Mouse (Mus musculus): ENCODE results near the gene Dhrs3. TPM values are rescaled to one million over a fixed set of nuclear protein-coding genes. Genes with fewer than 3 reads are reported as not detected.
A peak's percentile ranks its signal among the peaks of the same experiment; 100 is the strongest.

Dhrs3 gene
- polyA plus RNA-seq, 1 experiment from 2014 or later = 75.7 TPM

DNA sequence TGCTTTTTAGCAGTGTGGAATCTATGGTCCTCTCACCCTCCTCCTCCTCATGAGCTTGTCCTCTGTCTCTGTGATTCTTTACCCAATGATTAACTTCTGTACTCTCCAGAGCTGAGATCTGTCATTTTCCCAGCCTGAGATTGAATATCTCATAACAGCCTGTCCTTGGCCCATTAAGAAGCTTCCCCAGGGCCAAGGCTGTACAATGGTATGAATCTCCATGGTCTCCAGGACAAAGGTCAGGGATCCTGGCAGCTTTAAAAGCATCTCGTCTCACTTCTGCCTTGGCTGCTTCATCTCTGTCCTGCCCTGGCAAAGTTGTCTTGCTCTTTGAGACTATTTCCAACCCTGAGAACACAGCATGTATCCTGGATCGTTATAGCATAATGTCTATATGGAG, 65.1 kb downstream of the Dhrs3 start:
- H3K9ac ChIP-seq = no peak overlapping the region
- no peak overlapping the region for H3K4me3 ChIP-seq (replicated peaks)
- no peak overlapping the region for H3K4me2 ChIP-seq (replicated peaks)
- no peaks in the 10 kb centered on the region for H3K36me3 ChIP-seq
- no peak overlapping the region for H3K27ac ChIP-seq (replicated peaks)
- H3K27me3 ChIP-seq = no peaks in the 10 kb centered on the region
- H3K4me1 ChIP-seq = peaks cover 3% of the 10 kb centered on the region; the same call in 1 of the 2 replicates
- no peak for ATAC-seq (ENCODE audit: insufficient number of reproducible peaks, low FRiP score, low TSS enrichment, low read depth)
- WGBS = 76% methylated on average over 2 of the region's 2 CpGs
- no peaks in the 10 kb centered on the region for H3K9me3 ChIP-seq (replicated peaks)

DNA sequence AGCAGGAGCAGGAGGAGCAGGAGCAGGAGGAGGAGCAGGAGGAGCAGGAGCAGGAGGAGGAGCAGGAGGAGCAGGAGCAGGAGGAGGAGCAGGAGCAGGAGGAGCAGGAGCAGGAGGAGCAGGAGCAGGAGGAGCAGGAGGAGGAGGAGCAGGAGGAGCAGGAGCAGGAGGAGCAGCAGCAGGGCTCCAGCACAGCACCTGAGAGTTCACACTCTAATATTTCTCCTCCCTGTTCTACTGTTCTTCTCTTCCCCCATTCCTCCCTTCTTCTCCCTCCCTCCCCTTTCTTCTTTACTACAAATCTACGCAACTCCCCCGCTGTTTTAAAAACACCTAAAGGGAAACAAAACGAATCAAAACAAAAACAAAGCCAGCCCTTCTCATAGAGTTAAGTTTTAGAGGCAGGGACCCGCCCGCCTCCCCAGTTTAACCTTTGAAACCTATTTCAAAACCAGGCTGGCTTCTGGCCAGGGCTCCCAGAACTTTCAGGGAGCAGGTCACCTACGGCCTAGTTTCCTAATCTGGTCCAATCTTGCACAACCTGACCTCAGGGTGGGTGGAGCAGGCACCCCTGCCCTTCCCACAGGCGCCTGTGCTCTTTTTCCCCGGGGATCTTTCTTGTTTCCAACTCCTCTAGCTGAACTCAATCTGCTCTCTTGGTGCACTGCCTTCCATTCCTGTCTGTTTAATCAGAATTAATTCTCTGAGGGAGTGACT, 67.7 kb downstream of the Dhrs3 start:
- Histone ChIP-seq H3K4me2 (replicated peaks) (no peak overlapping the region), H3K9me3 (replicated peaks) (no peaks in the 10 kb centered on the region), H3K27me3 (no peaks in the 10 kb centered on the region), H3K27ac (replicated peaks) (no peak overlapping the region), H3K36me3 (no peaks in the 10 kb centered on the region), H3K4me3 (replicated peaks) (no peak overlapping the region), H3K4me1 (peaks cover 3% of the 10 kb centered on the region; the same call in 1 of the 2 replicates), H3K9ac (no peak overlapping the region)
- ATAC-seq (ENCODE audit: insufficient number of reproducible peaks, low FRiP score, low TSS enrichment, low read depth) = no peak
- 55% methylated on average over 8 of the region's 8 CpGs for WGBS

DNA sequence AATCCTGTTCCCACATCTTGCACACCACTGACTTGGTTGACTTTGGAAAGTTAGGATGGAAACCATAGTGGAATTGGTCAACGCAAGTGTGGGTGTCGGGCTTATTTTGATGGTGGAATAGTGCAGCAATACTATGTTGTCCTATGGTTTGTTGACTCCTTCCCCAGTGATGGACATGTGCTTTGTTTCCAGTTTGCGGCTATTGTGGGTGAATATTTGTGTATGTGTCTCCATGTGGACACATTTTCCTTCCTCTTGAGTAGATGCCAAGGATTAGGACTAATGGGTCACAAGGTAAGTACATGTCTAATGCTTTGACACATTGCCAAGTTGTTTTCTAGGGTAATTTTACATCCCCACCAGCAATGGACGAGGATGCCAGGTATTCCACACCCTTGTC, 68.6 kb downstream of the Dhrs3 start:
- WGBS = 88% methylated on average over 4 of the region's 4 CpGs
- ATAC-seq (ENCODE audit: insufficient number of reproducible peaks, low FRiP score, low TSS enrichment, low read depth) = no peak
- Histone ChIP-seq H3K9ac (no peak overlapping the region), H3K36me3 (no peaks in the 10 kb centered on the region), H3K27ac (replicated peaks) (no peak overlapping the region), H3K4me2 (replicated peaks) (no peak overlapping the region), H3K9me3 (replicated peaks) (no peaks in the 10 kb centered on the region), H3K4me1 (peaks cover 3% of the 10 kb centered on the region; the same call in 1 of the 2 replicates), H3K4me3 (replicated peaks) (no peak overlapping the region), H3K27me3 (no peaks in the 10 kb centered on the region)

DNA sequence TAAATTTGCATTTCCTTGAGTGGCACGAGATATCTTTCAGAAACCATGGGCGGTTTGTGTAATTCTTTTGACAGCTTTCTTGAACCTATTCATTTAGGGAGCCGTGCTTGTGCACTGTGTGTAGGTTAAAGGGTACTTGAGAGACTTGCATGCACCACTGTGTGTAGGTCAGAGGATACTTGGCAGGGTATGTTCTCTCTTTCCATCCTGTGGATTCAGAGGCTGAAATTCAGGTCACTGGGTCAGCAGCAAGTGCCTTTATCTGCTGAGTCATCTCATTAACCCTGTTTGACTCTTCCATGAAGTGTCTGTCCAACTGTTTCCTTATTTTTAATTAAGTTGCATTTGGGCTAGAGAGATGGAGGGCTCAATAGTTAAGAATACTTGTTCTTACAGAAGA, 69.1 kb downstream of the Dhrs3 start:
- ATAC-seq (ENCODE audit: insufficient number of reproducible peaks, low FRiP score, low TSS enrichment, low read depth) = no peak
- peaks cover 3% of the 10 kb centered on the region; the same call in 1 of the 2 replicates for H3K4me1 ChIP-seq
- no peaks in the 10 kb centered on the region for H3K9me3 ChIP-seq (replicated peaks)
- H3K27ac ChIP-seq (replicated peaks) = no peak overlapping the region
- no peaks in the 10 kb centered on the region for H3K36me3 ChIP-seq
- no peak overlapping the region for H3K9ac ChIP-seq
- no peaks in the 10 kb centered on the region for H3K27me3 ChIP-seq
- 75% methylated on average over 3 of the region's 3 CpGs for WGBS
- no peak overlapping the region for H3K4me3 ChIP-seq (replicated peaks)
- H3K4me2 ChIP-seq (replicated peaks) = no peak overlapping the region

DNA sequence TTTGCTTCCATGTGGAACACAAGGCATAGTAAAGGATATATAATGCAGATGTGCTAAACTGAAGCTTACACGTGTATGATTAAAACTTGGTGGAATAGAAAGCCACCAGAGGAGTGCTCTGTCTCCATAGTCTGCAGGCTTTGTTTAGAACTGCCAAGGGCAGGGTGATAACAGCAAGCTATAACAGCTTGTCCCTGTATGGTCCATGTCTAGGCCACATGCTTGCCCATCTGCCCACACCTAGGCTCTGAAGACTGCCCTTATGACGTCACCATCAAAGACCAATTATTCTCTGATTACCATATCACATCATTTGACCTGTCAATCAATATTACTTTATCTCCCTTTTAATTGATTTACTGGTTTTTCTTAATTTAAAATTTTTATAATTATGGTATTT, 72.6 kb downstream of the Dhrs3 start:
- H3K4me2 ChIP-seq (replicated peaks) = no peak overlapping the region
- H3K4me1 ChIP-seq = peaks cover 3% of the 10 kb centered on the region; the same call in 1 of the 2 replicates
- H3K36me3 ChIP-seq = no peaks in the 10 kb centered on the region
- no peak overlapping the region for H3K4me3 ChIP-seq (replicated peaks)
- 66% methylated on average over 2 of the region's 2 CpGs for WGBS
- no peak overlapping the region for H3K27ac ChIP-seq (replicated peaks)
- no peak for ATAC-seq (ENCODE audit: insufficient number of reproducible peaks, low FRiP score, low TSS enrichment, low read depth)
- no peaks in the 10 kb centered on the region for H3K9me3 ChIP-seq (replicated peaks)
- H3K9ac ChIP-seq = no peak overlapping the region
- H3K27me3 ChIP-seq = no peaks in the 10 kb centered on the region

DNA sequence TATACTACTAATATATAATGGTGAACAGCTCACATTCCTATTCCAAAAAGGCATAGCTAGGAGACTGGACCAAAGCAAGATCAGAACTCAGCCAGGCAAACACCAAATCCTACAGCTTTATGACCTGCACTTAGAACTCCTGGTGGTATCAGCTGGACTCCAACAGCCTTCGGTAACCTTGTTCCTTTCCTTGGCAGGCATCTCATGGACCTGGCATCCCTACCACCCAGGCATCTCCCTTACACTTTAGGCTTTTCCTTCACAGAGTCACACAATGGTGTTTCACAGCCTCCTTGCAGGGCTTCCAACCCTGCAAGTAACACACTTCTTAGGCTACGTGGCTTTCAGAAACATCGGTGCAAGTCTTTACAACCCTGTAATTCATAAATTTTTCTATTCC, 75.7 kb downstream of the Dhrs3 start:
- no peaks in the 10 kb centered on the region for H3K27me3 ChIP-seq
- H3K4me2 ChIP-seq (replicated peaks) = no peak overlapping the region
- H3K9me3 ChIP-seq (replicated peaks) = no peaks in the 10 kb centered on the region
- no peak overlapping the region for H3K4me3 ChIP-seq (replicated peaks)
- ATAC-seq (ENCODE audit: insufficient number of reproducible peaks, low FRiP score, low TSS enrichment, low read depth) = no peak
- WGBS = 88% methylated on average over 3 of the region's 3 CpGs
- peaks cover 9% of the 10 kb centered on the region for H3K4me1 ChIP-seq
- no peak overlapping the region for H3K9ac ChIP-seq
- H3K36me3 ChIP-seq = no peaks in the 10 kb centered on the region
- H3K27ac ChIP-seq (replicated peaks) = no peak overlapping the region

DNA sequence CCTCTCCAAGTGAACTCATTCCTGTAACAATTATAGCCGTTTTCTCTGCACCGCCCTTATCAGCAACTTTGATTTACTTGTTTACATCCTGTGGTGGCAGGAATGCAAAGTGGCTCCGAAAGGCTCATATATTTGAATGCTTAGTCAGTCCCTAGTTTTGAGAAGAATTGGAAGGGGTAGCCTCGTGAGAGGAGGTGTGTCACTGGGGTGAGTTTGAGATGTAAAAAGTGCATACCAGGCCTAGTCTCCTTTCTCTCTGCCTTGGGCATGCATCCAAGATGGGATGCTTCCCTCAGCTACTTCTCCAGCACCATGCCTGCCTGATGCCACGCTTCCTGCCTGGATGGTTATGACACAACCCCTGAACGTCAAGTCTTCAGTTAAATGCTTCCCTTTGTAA, 76.4 kb downstream of the Dhrs3 start:
- ATAC-seq (ENCODE audit: insufficient number of reproducible peaks, low FRiP score, low TSS enrichment, low read depth) = no peak
- H3K36me3 ChIP-seq = no peaks in the 10 kb centered on the region
- H3K9ac ChIP-seq = no peak overlapping the region
- 62% methylated on average over 6 of the region's 6 CpGs for WGBS
- peaks cover 10% of the 10 kb centered on the region for H3K4me1 ChIP-seq
- no peaks in the 10 kb centered on the region for H3K27me3 ChIP-seq
- no peaks in the 10 kb centered on the region for H3K9me3 ChIP-seq (replicated peaks)
- no peak overlapping the region for H3K4me3 ChIP-seq (replicated peaks)
- no peak overlapping the region for H3K27ac ChIP-seq (replicated peaks)
- no peak overlapping the region for H3K4me2 ChIP-seq (replicated peaks)

DNA sequence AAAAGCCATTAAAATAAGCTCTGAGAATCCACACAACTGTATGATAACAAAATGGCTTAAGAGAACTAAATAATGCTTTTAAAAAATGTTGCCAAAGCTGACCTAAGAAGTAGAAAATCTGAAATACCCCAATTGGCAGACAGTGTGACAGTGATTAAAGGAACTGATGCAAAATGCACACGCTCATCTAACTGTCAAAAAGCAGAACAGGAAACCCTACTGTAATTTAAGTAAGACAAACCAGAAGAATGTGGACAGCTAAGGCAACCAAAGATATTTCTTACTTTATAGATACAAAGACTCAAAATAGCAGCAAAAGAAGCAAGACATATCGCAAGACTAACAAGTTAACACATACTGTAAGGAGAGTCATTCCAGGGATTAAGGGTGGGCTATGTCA, 78.4 kb downstream of the Dhrs3 start:
- Histone ChIP-seq H3K36me3 (no peaks in the 10 kb centered on the region), H3K9me3 (replicated peaks) (no peaks in the 10 kb centered on the region), H3K4me1 (peaks cover 10% of the 10 kb centered on the region), H3K9ac (no peak overlapping the region), H3K4me3 (replicated peaks) (no peak overlapping the region), H3K27me3 (no peaks in the 10 kb centered on the region), H3K4me2 (replicated peaks) (no peak overlapping the region), H3K27ac (replicated peaks) (no peak overlapping the region)
- WGBS = 77% methylated on average over 2 of the region's 2 CpGs
- ATAC-seq (ENCODE audit: insufficient number of reproducible peaks, low FRiP score, low TSS enrichment, low read depth) = no peak

DNA sequence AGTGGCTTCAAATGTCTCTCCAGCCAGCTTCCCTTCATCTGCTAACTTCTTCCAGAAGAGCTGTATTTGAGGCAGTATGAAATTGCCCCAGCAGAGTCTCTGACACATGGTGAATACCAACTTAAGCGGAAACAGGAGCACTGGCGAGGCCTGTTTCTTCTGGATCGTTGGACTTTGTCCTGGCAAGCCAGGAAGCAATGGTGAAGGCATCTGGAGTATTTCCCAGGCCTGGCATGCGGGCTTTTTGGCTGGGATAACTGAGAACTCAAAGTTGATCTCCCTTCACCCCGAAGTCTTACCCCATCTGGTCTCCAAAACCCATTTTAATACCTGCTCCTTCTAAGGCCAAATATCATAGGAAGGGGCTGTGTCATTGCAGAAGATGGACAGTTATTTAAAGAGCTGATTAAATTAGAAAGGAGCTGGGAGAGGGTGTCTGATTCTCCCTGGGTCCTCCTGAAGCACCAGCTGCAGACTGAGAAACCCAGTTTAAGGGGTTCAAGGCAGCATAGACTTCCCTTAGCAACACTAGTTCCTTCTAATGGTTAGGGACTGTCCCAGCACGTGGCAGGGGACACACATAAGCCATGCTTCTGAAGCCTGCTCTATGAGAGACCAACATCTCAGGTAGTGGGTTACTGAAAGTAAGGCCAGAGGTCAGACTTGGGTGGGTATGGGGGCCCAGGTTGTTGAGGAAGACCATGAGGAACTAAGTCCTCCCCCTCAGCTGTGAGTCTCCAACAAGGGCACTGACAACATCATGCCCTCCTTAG, 80.5 kb downstream of the Dhrs3 start:
- Histone ChIP-seq H3K27ac (replicated peaks) (peak overlapping the region; percentile 68), H3K27me3 (no peaks in the 10 kb centered on the region), H3K4me2 (replicated peaks) (no peak overlapping the region), H3K9ac (no peak overlapping the region), H3K4me1 (peaks cover 12% of the 10 kb centered on the region), H3K4me3 (replicated peaks) (no peak overlapping the region), H3K36me3 (no peaks in the 10 kb centered on the region), H3K9me3 (replicated peaks) (no peaks in the 10 kb centered on the region)
- WGBS = 49% methylated on average over 6 of the region's 6 CpGs
- no peak; the same call in 1 of the 2 replicates for ATAC-seq (ENCODE audit: insufficient number of reproducible peaks, low FRiP score, low TSS enrichment, low read depth)

DNA sequence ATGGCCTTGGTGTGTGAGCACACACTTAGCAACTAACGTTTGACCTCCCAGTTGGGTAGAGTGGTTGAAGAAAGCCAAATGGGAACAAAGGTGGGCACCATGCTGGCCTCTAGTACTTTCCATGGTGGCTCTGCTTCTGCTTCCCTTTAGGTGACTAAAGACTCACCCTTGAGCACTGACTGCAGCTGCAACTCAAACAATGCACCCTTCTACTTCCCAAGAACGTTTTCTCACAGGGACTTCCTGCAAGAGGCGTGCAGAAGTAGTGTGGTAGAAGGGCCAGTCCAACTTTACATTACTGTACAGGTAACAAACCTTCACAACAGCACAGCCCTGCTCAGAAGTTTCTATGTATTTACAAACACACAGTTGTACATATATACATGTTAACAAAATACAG, 81.8 kb downstream of the Dhrs3 start:
- Histone ChIP-seq H3K9ac (no peak overlapping the region), H3K4me3 (replicated peaks) (no peak overlapping the region), H3K9me3 (replicated peaks) (no peaks in the 10 kb centered on the region), H3K27ac (replicated peaks) (no peak overlapping the region), H3K4me2 (replicated peaks) (no peak overlapping the region), H3K27me3 (no peaks in the 10 kb centered on the region), H3K4me1 (peaks cover 17% of the 10 kb centered on the region), H3K36me3 (no peaks in the 10 kb centered on the region)
- no peak for ATAC-seq (ENCODE audit: insufficient number of reproducible peaks, low FRiP score, low TSS enrichment, low read depth)
- 69% methylated on average over 3 of the region's 3 CpGs for WGBS

DNA sequence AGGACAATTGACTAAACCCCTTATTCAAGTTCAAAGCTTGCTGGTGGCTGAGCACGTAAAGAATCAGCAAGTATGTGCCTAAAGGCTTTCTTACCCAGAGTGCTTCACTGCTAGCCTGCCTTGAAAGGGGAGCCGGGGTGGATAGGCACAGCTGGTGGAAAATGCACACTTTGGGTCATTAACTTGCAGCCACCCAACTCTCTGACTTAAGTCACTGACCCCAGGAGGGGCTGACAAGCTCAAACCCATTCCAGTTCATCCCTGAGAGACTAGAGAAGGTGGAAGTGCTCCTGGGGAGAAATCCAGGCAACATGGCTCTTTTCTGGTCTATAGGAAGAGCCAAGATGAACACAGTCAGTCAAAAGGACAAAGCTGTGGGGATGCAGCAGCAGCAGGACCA, 82.9 kb downstream of the Dhrs3 start:
- H3K9me3 ChIP-seq (replicated peaks) = no peaks in the 10 kb centered on the region
- no peak for ATAC-seq (ENCODE audit: insufficient number of reproducible peaks, low FRiP score, low TSS enrichment, low read depth)
- WGBS = 48% methylated on average over 2 of the region's 2 CpGs
- H3K36me3 ChIP-seq = no peaks in the 10 kb centered on the region
- peaks cover 18% of the 10 kb centered on the region for H3K4me1 ChIP-seq
- H3K27me3 ChIP-seq = no peaks in the 10 kb centered on the region
- no peak overlapping the region for H3K4me2 ChIP-seq (replicated peaks)
- H3K27ac ChIP-seq (replicated peaks) = no peak overlapping the region
- no peak overlapping the region for H3K9ac ChIP-seq
- no peak overlapping the region for H3K4me3 ChIP-seq (replicated peaks)

Measured in embryonic facial prominence, embryonic 15.5 days (tissue).